Mouse (Mus musculus) lung, postnatal 0 days (tissue): Measurements from ENCODE around the gene Btf3l4.

Experiments
- CTCF ChIP-seq: IDR thresholded peaks from 2 replicates; pipeline ENCODE4 v1.5.1; 2016; ENCODE audit warnings: antibody characterized with exemption, mild to moderate bottlenecking
- EP300 ChIP-seq: IDR thresholded peaks from 2 replicates; pipeline ENCODE4 v1.6.1; 2016; ENCODE audit warnings: antibody characterized with exemption, mild to moderate bottlenecking, control low read depth

DNA sequence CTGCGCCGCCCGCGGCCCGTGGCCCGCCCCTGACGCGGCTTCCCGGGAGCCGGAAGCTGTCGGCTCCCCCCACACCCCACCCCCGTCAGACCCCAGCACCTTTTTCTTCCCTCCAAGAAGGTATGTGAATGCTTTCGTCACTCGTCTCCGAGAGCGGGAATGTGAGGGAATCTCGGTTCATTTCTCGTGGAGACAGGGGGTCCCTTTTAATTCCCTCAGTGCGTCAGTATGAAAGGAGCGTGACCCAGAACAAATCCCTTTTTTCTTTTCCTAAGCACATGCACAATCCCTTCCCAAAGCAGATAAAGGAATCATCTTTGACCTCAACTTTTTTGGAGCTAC, 52.6 kb downstream of the Btf3l4 start:
- TF ChIP-seq CTCF (no peak), EP300 (no peak)
